Mouse (Mus musculus) urinary bladder, postnatal 10 days (tissue): ENCODE measurements around the gene Dact3.

ENCODE experiments used
- DNase-seq: peaks from one replicate; pipeline ENCODE4 v3.0.0; 2022; ENCODE audit warnings: low spot score

The Dact3 gene

DNA sequence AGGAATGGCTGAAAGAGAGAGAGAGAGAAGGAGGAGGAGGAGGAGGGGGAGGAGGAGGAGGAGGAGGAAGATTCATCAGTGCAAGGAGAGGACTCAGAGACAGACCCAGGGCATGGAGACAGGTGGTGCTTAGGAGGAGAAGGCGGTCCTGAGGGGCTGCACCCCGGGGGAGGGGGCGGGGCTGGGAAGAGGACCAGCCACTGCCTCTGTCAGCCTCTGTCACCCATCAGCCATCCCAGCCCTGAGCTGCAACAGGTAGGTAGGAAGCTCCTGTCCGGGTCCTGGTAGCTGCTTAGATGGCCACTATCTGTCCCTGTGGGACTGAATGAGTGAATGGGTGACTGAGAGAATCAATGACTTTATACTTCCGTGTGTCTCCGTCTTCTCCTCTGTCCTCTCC lies 18.5 kb downstream of the Dact3 start:
- DNase-seq, result no peak

DNA sequence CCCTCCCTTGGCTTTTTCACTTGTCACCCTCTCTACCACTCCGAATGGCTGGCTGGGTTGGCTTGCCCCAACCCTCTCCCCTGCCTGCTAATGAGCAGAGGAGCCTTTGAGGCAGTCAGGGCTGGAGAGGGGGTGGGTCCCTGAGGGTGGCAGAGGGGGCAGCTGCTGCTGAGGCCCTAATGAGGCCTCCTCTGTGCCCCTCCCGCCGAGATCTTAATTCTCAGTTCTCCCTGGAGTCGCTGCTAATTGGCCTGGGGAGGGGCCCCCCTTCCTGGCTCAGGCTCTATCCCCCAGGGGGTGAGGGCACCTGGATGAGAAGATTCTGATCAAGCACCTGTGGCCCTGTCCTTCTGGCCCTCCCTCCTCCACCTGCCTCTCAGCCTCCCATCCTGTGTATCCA lies 19.2 kb downstream of the Dact3 start:
- DNase-seq, result no peak

GRCm38 (mm10) chr7:16895000-16895399 lies 19.9 kb downstream of the Dact3 start:
- no peak for DNase-seq

GRCm38 (mm10) chr7:16895511-16895910 lies 20.4 kb downstream of the Dact3 start:
- no peak for DNase-seq

DNA sequence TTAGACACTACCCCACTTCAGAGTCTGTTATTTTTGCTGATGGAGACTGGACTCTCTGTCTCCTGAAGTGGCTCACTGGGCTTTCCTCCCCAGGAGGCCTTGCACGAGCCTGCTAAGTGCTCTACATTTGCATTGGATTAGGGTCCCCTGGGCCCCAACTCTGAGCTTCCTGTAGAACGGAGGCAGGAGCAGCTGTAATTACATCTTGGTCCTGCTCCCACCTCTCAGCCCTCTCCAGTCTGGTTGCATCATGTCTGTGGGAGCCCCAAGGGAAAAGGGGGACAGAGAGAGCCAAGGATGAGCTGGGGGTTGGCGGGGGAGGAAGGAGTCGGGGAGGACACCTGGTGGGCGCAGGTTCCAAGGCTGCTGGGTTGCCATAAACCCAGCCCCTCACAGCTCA lies 25.4 kb downstream of the Dact3 start:
- no peak for DNase-seq

- DNase-seq, result no peak
Observed at GRCm38 (mm10) chr7:16903439-16903955, 28.4 kb downstream of the Dact3 start.

DNA sequence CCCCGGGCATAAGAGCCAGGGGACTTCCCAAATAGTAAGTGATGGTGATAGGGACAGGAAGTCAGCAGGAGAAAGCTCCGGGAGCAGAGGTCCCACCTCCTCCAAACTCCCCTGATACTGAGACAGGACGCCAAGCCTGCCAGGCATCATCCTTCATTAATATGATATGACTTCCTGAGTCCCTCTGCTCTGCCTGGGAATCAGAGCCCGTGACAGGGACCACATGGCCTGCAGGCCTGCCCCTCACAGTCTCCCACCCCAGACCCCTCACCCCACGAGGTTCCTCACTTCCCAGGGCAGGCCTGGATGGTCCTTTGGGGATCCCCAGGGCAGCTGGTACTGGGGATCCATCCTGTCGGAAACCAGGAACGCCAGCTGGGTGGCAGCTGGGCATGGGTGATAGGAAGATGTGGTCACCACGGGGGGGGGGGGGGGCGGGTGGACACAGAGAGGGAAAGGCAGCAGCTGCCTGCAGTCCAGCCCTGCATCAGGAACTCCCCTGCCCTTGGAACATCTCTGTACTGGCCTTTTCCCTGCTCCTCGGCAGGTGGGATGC lies 29.1 kb downstream of the Dact3 start:
- no peak for DNase-seq

DNA sequence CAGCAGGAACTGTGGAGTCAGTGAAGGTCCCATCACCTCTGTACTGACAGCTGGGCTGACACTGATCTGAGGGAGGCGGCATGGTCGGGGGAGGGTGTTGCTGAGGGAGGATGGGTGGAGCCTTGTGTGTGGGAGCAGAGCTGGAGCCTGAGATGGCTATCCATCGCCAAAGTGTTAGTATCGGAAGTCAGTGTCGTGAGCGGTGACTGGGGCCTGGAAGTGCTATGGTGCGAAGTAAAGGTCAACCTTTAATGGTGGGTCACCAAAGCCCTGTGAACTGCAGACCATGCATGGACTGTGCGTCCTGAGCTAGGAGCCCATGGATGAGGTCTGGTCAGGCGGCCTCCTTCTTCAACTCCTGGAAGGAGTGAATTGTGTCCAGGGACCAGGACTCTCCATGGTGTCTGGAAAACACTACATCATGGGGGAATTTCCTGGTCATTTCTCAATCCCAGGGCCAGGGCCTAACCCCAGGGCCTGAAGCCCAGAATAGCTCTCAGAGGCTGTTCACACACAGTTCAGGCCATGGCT lies 30.4 kb downstream of the Dact3 start:
- no peak for DNase-seq

DNA sequence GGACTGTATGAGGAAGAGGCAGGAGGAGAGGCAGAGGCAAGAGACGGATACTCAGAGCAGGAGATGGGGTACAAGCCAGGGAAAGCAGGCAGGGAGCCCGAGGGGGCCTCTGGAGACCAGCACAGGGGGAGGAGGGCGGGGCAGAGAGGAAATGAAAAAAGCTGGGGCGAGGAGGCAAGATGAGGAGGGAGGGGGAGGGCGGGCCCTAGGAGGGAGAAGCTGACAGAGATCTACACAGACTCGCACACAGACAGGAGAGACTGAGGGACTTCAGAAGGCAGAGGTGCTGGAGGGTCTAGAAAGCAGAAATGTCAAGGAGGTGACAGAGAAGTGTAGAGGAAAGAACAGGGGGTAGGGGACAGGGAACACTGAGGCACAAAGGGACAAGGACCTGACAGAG lies 31.2 kb downstream of the Dact3 start, which contains the start of gene Ptgir:
Gene Ptgir (plus strand): TSS at position 210 of the 400 bp plus-strand sequence.
- DNase-seq, result no peak

DNA sequence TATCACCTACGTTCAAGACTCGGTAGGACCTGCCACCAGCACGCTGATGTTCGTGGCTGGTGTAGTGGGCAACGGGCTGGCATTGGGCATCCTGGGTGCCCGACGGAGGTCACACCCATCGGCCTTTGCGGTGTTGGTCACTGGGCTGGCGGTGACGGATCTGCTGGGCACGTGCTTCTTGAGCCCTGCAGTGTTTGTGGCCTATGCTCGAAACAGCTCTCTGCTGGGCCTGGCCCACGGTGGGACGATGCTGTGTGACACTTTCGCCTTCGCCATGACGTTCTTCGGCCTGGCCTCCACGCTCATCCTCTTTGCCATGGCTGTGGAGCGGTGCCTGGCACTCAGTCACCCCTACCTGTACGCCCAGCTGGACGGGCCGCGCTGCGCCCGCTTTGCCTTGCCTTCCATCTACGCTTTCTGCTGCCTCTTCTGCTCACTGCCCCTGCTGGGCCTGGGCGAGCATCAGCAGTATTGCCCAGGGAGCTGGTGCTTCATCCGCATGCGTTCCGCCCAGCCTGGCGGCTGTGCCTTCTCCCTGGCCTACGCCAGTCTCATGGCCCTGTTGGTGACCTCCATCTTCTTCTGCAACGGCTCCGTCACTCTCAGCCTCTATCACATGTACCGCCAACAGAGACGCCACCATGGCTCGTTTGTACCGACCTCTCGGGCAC lies 31.9 kb downstream of the Dact3 start:
- DNase-seq, result no peak

DNA sequence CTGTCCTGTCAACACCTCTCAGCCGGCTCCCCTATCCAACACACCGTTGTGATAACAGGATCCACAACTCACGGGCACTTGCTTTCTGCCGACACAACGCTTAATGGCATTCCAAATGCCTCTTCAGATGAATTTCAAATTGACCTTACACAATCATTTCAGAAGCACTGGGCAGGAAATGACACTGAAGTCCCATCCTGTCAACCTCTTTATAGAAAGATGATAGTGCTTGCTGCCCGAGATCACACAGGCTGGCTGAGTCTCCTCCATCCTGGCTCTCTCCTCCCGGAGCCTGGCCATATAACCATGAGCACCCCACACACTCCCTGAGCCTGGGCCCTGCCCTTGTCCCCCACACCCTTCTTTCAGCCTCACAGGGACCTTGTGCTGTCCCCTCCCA lies 32.7 kb downstream of the Dact3 start:
- DNase-seq, result no peak

GRCm38 (mm10) chr7:16908367-16908766 lies 33.2 kb downstream of the Dact3 start:
- no peak for DNase-seq

GRCm38 (mm10) chr7:16908859-16909258 lies 33.7 kb downstream of the Dact3 start:
- DNase-seq, result no peak

DNA sequence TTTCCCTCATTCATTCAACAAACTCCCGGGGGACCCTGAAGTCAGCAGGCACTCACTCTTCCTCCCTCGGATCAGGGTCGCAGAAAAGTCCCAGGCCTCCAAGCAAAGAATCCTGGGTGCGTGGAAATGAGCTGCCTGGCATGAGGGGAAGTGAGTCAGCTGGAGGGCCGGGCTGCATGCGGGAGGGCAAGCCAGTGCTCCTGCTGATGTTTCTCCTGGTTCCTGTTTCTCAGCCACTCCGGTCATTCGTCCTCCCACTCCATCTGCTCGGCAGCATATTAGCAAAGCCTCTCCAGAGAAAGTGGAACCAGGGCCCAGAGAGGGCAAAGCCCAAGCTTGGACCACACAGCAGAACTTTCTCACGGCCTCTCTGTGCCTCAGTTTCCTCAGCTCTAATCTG lies 34.8 kb downstream of the Dact3 start:
- DNase-seq, result no peak

GRCm38 (mm10) chr7:16911904-16912303 lies 36.8 kb downstream of the Dact3 start:
- DNase-seq, result no peak

- DNase-seq, result no peak
Observed at GRCm38 (mm10) chr7:16912360-16912759, 37.2 kb downstream of the Dact3 start.

GRCm38 (mm10) chr7:16913806-16914452 lies 38.8 kb downstream of the Dact3 start:
- no peak for DNase-seq

GRCm38 (mm10) chr7:16914453-16915343 lies 39.6 kb downstream of the Dact3 start:
- DNase-seq, result no peak

DNA sequence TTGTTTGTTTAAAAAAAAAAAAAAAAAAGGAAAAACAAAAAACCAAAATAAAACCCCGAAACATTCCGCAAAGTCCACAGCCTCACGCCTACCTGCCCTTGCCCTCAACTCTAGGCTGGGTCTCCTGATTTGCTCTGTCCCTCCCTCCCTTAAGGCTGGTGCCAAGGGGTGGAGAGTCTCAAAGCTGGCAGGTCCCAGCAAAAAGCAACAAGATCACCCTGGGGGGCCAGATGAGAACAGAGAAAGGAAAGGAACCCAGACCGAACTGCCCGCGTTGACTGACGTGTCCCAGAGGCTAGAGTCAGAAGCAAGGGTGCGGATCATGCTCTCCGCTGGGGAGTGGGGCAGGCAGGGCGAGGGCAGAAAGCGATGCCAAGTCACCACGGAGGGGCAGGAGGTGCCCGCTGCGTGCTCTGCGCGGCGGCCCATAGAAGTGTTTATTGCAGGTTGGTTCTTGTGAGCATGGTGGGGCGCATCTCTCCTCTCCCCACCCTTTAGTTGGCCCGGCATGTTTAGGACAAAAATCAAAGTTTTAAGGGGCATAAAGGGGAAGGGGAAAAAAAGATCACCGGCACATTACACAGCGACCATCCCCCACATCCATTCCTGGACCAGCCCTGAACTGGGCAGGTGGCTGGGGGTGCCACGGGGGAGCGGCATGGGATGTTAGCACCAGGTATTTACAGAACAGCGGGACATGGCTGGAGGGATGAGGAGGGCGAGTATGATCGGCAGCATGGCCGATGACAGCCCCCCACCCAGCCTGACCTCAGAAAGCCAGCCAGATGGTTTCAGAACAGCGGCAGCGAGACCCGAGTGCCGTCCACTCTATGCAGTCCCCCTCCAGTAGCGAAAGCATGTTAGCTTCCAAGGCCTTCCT lies 40.6 kb downstream of the Dact3 start:
- DNase-seq, result no peak

DNA sequence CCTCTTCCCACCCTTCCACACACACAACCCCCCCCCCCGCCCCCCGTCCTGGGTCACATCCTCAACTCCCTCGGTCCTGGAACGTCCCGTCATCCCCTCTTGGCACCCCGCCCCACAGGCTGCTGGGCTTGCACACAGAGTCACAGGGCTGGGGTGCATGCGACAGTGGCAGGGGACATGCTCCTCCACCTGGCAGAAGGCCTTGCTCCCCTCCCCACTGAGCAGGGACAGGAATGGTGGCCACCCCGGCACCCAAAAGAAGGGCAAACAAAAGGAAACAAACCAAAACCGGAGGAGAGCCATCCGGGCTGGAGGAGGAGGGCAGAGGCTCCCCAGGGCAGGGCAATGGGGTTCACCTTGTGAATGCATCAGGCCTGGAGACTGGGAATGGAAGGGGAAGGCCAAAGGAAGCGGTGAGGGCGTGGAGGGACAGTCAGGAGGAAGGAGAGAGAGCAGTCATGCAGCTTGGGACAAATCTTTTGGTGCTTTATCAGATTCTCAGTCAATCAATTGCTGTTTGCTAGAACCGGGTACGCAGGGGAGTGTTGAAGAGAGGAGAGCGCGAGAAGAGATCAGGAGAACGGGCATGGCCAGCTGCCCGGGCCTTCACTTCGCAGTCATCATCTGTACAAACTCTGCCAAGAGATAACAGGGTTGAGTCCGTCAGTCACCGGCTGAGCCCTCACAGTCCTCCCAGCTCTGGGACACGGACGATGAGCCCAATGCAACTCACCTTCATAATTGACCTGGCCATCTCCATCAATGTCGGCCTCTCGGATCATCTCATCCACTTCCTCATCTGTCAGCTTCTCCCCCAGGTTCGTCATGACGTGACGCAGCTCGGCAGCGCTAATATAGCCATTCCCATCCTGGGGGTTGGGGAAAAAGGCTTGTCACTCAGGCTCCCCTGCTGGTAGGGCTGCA lies 41.5 kb downstream of the Dact3 start:
- no peak for DNase-seq
